Mouse (Mus musculus) macrophage (primary cell): Measurements from ENCODE around the gene Ccnq. TPM values are rescaled to one million over a fixed set of nuclear protein-coding genes. Genes with fewer than 3 reads are reported as not detected.
A peak's percentile ranks its signal among the peaks of the same experiment; 100 is the strongest.
"Not testable (repeated sequence)": the region's sequence is repeated elsewhere in the genome, so short reads cannot be mapped to it uniquely, and the experiment has no call there.

ENCODE experiments used
- H3K27ac ChIP-seq: fragments of 350-480 bp; formaldehyde crosslinking; 2 replicates; pipeline ENCODE4 v1.9.0; 2021
- H3K36me3 ChIP-seq: fragments of 350-480 bp; formaldehyde crosslinking; 2 replicates; pipeline ENCODE4 v1.9.0; 2021; ENCODE audit errors: inconsistent target
- H3K4me3 ChIP-seq: fragments of 350-480 bp; formaldehyde crosslinking; 2 replicates; pipeline ENCODE4 v1.9.0; 2021; ENCODE audit errors: inconsistent target
- H3K79me2 ChIP-seq: fragments of 350-480 bp; formaldehyde crosslinking; 2 replicates; pipeline ENCODE4 v1.9.0; 2021; ENCODE audit errors: inconsistent target
- WGBS: methylation state at CpG from one replicate; pipeline ENCODE4 v1.1.7; 2026; ENCODE audit warnings: inconsistent platforms; ENCODE audit not compliant: missing documents; 5-methylcytosine and 5-hydroxymethylcytosine counted together
- polyA plus RNA-seq: library from polyadenylated mRNA; stranded (reverse); fragments of 250-400 nt; gene quantifications from 3 replicates; pipeline ENCODE4 v1.2.4, GENCODE M21; 2018; ENCODE audit warnings: inconsistent platforms

The Ccnq gene
- polyA plus RNA-seq, 1 experiment from 2014 or later = 9.6 TPM

- 91% methylated on average over 10 of the region's 10 CpGs for WGBS
Observed at GRCm38 (mm10) chr11:78777851-78778680, 26.5 kb upstream of the Ccnq start.

DNA sequence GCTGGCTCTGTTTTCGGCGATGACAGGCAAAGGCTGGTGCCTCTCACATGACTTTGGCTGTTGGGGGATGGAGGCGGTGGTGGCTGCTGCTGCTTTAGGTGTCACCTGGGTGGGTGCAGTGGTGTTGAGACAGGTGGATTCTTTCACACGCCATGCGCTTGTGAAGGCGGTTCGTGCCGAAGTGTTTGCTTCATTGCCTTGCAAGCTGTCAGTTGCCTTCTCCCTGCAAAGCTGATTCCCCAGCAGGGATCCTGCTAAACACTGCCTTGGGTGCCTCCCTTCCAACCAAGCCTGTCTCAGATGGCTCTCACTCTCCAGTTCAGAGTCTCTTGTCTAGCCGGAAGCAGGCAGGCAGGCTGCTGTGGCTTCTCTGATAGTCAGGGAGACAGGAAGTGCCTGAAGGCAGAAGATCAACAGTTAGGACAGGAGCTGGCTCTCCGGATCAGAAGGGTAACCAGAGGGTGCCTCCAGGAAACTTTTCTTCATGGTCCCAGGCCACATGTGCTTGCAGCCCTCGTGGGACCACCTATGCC, 20.3 kb upstream of the Ccnq start:
- H3K36me3 ChIP-seq = no peaks in the 10 kb centered on the region
- no peaks in the 10 kb centered on the region for H3K79me2 ChIP-seq
- no peak overlapping the region for H3K4me3 ChIP-seq
- H3K27ac ChIP-seq = no peak overlapping the region
- WGBS = 51% methylated on average over 11 of the region's 11 CpGs

More at GRCm38 (mm10) chr11:78777851-78778680, 26.5 kb upstream of the Ccnq start:
- Histone ChIP-seq H3K4me3 (no peak overlapping the region), H3K36me3 (no peaks in the 10 kb centered on the region), H3K27ac (no peak overlapping the region), H3K79me2 (no peaks in the 10 kb centered on the region)

GRCm38 (mm10) chr11:78770436-78770835, 18.9 kb upstream of the Ccnq start:
- no peak overlapping the region for H3K4me3 ChIP-seq
- H3K36me3 ChIP-seq = no peaks in the 10 kb centered on the region
- WGBS = 75% methylated on average over 6 of the region's 6 CpGs
- H3K27ac ChIP-seq = no peak overlapping the region
- H3K79me2 ChIP-seq = no peaks in the 10 kb centered on the region

DNA sequence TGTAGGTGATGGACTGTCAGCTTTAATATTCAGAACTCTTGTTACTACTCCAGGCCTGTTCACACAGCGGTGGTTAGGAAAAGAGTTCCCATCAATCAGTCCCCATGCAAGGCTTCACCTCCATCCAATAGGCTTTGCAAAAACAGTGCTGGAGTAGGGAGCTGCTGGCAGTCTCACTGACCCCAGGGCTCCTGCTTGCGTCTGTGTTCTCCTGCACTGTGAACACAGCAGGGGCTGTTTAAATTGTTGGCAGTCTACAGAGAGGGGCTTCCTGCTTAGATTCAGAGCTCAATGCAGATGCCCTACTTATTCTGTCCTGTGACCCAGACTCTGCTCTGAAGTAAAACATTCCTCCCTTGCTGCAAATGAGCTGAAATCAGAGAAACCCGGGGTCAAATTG, 17.2 kb upstream of the Ccnq start:
- Histone ChIP-seq H3K4me3 (no peak overlapping the region), H3K36me3 (no peaks in the 10 kb centered on the region), H3K27ac (no peak overlapping the region), H3K79me2 (no peaks in the 10 kb centered on the region)
- WGBS = 91% methylated on average over 3 of the region's 3 CpGs

DNA sequence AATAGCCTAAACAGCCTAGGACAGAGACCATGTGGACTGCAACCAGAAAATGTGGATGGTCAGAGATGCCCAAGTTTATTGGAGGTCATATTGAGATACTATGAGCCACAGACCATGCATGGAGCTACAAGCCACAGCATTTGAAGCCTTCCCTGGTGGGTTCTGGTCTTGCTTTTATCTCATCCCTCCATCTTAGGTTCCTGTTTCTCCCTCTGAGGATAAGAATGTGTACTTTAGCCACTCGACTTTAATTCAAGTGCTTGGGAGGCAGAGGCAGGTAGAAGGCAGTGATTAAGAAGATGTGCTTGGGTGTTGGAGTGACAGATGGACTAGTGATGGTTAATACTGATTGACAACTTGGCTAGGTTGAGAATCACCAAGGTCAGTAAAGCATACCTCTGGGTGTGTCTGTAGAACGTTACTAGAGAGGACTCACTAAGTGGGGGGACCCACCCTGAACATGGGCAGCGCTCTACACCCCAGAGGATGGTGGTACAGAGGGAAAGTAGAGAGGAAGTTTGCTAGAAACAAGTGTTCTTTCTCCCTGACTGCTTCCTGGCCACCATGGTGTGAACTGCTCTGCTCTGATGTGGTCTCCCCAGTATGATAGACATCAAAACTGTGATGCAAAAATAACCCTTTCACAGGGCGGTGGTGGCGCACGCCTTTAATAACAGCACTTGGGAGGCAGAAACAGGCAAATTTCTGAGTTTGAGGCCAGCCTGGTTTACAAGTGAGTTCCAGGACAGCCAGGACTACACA, 14.7 kb upstream of the Ccnq start:
- Histone ChIP-seq H3K79me2 (no peaks in the 10 kb centered on the region), H3K36me3 (no peaks in the 10 kb centered on the region), H3K4me3 (no peak overlapping the region), H3K27ac (no peak overlapping the region)
- WGBS = 74% methylated on average over 6 of the region's 6 CpGs

GRCm38 (mm10) chr11:78764820-78765219, 13.3 kb upstream of the Ccnq start:
- Histone ChIP-seq H3K79me2 (no peaks in the 10 kb centered on the region), H3K36me3 (no peaks in the 10 kb centered on the region), H3K4me3 (no peak overlapping the region), H3K27ac (no peak overlapping the region)
- 85% methylated on average over 5 of the region's 6 CpGs for WGBS

GRCm38 (mm10) chr11:78764304-78764703, 12.8 kb upstream of the Ccnq start:
- WGBS = 90% methylated on average over 8 of the region's 8 CpGs
- no peak overlapping the region for H3K27ac ChIP-seq
- no peaks in the 10 kb centered on the region for H3K79me2 ChIP-seq
- no peak overlapping the region for H3K4me3 ChIP-seq
- no peaks in the 10 kb centered on the region for H3K36me3 ChIP-seq

DNA sequence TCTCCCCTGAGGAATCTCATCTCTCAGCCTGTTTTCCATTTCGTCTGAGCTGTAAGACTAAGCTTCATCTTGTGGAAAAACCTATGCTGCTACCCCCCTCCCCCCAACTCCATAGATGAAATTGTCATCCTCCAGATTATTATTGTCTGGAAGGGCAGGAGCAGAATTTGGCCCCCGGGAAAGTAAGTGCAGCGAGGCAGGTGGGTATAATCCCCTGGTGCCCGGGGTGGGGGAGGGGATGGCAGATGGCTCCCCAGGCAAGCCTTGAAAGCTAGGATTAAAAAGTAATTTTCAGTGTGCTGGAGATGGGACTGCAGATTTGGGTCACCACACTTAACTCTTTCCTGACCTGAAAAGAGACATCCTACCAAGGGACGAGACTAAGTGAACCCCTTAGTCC, 10.7 kb upstream of the Ccnq start:
- Histone ChIP-seq H3K4me3 (no peak overlapping the region), H3K36me3 (no peaks in the 10 kb centered on the region), H3K79me2 (no peaks in the 10 kb centered on the region), H3K27ac (no peak overlapping the region)
- 83% methylated on average over 5 of the region's 5 CpGs for WGBS

DNA sequence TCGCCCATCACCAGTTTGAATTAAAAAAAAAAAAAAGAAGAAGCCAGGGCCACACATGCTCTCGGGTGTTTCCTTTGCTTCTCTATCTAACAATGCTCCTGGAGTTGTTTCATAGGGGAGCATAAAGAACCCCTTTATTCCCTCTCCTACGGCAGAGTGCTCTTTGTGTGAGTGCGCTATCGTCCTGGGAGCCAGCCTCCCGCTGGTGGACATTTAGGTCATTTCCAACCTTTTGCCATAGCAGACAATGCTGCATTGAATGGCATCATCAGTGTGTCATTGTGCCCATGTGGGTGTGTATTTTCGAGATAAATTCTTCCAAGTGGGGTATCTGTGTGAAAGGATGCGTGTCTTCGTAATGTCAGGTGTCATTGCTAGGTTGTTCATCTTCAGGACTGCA, 9.6 kb upstream of the Ccnq start:
- Histone ChIP-seq H3K79me2 (no peaks in the 10 kb centered on the region), H3K4me3 (no peak overlapping the region), H3K27ac (no peak overlapping the region), H3K36me3 (no peaks in the 10 kb centered on the region)
- 78% methylated on average over 9 of the region's 9 CpGs for WGBS

DNA sequence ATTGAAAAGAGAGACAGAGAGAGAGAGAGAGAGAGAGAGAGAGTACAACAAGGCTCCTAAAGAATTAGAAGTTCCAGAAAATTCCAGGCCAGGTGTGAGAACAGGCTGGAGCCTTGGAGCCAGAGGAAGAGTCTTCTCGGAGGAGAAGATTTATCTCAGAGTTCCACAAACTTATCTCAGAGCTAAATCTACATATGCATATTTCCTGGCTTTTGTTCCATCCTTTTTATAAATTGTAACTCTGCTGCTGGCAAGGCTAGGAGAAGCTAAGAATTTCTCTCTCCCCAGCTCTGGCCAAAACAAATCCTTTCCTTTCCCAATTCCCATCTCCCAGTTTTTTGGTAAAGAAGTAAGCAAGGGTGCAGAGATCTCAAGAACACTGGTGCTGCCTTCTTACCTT, 3.8 kb upstream of the Ccnq start:
- WGBS = 75% methylated on average over 1 of the region's 1 CpGs
- Histone ChIP-seq H3K36me3 (no peaks in the 10 kb centered on the region), H3K79me2 (peaks cover 6% of the 10 kb centered on the region; the same call in 1 of the 2 replicates), H3K4me3 (no peak overlapping the region), H3K27ac (no peak overlapping the region)

DNA sequence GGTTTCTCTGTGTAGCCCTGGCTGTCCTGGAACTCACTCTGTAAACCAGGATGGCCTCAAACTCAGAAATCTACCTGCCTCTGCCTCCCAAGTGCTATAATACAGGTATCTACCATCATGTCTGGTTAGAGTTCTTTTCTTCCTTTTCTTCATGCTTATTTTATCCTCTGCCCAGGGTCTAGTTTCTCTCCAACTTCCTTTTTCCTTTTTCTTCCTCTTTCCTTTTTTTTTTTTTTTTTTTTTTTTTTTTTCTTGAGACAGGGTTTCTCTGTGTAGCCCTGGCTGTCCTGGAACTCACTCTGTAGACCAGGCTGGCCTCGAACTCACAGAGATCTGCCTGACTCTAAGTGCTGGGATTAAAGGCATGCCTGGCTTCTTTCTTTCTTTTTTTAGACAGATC, 2.6 kb upstream of the Ccnq start:
- H3K4me3 ChIP-seq, H3K79me2 ChIP-seq, H3K36me3 ChIP-seq, H3K27ac ChIP-seq: not testable (repeated sequence)
- WGBS = 60% methylated on average over 1 of the region's 1 CpGs

DNA sequence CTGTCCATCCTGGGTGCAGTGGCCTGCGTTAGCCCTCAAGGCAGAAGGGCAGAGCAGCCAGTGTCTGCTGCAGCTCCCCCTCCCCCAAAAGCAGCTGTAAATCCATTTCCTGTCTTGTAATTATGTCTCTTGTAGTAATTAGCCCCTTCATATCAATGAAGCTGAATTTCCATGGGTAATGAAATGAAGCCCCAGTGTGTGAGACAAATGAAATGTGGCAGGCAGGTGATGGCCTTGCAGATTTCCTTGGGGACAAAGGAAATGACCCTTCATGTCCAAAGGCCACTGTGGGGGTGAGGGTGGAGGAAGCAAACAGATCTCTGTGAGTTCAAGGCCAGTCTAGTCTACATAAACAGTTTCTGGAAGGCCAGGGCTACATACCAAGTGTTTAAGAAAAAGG, 1.7 kb upstream of the Ccnq start:
- 94% methylated on average over 1 of the region's 1 CpGs for WGBS
- Histone ChIP-seq H3K27ac (no peak overlapping the region), H3K4me3 (no peak overlapping the region), H3K79me2 (peaks cover 6% of the 10 kb centered on the region; the same call in 1 of the 2 replicates), H3K36me3 (no peaks in the 10 kb centered on the region)

DNA sequence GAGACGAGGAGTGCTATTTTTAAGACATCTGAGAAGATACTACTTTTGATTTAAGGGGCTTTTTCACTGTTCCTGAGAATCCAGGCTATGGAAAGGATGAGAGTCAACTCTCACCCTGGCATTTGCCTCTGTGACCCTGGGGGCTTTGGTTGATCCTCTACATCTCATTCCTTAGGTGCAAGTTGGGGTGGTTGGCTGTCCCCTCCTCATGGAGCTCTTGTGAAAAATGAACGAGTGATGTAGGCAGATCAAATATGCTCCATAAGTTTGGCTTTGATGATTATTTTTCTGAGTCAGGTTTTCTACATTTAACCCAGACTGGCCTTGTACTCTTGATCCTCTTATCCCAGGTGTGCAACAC, 294 bp upstream of the Ccnq start:
- Histone ChIP-seq H3K27ac (no peak overlapping the region), H3K79me2 (peaks cover 6% of the 10 kb centered on the region; the same call in 1 of the 2 replicates), H3K4me3 (peak overlapping the region; percentile 26), H3K36me3 (no peaks in the 10 kb centered on the region)
- WGBS = 5% methylated on average over 2 of the region's 2 CpGs

GRCm38 (mm10) chr11:78746264-78746663, 5.3 kb downstream of the Ccnq start:
- WGBS = 84% methylated on average over 7 of the region's 7 CpGs

GRCm38 (mm10) chr11:78745475-78745874, 6.1 kb downstream of the Ccnq start:
- Histone ChIP-seq H3K27ac (no peak overlapping the region), H3K4me3 (no peak overlapping the region), H3K79me2 (no peaks in the 10 kb centered on the region), H3K36me3 (no peaks in the 10 kb centered on the region)
- WGBS = 61% methylated on average over 4 of the region's 4 CpGs

More at GRCm38 (mm10) chr11:78746264-78746663, 5.3 kb downstream of the Ccnq start:
- Histone ChIP-seq H3K4me3 (no peak overlapping the region), H3K36me3 (no peaks in the 10 kb centered on the region), H3K27ac (no peak overlapping the region), H3K79me2 (peaks cover 6% of the 10 kb centered on the region; the same call in 1 of the 2 replicates)
